Mouse (Mus musculus): ENCODE measurements around the gene Zfand6. TPM values are rescaled to one million over a fixed set of nuclear protein-coding genes. Genes with fewer than 3 reads are reported as not detected.

Zfand6 gene
- polyA plus RNA-seq (2012; rRNA removed): 119 and 181 TPM in 2 replicates

- DNase-seq (ENCODE audit: low spot score): peak; percentile 97
These were observed at the start of gene Zfand6 for GRCm38 (mm10) chr7:84689251-84690100. Gene Zfand6, minus strand, starts transcription at chr7:84689959.

GRCm38 (mm10) chr7:84736803-84737202 lies 47.0 kb upstream of the Zfand6 start:
- no peak for DNase-seq (ENCODE audit: low spot score)

- DNase-seq (ENCODE audit: low spot score): no peak
These were observed 43.3 kb upstream of the Zfand6 start for GRCm38 (mm10) chr7:84733038-84733437.

GRCm38 (mm10) chr7:84732052-84732451 lies 42.3 kb upstream of the Zfand6 start:
- no peak for DNase-seq (ENCODE audit: low spot score)

GRCm38 (mm10) chr7:84731076-84731475 lies 41.3 kb upstream of the Zfand6 start:
- DNase-seq (ENCODE audit: low spot score): no peak

- DNase-seq (ENCODE audit: low spot score): no peak
These were observed 33.2 kb upstream of the Zfand6 start for GRCm38 (mm10) chr7:84722804-84723459.

- no peak for DNase-seq (ENCODE audit: low spot score)
These were observed 20.7 kb upstream of the Zfand6 start for GRCm38 (mm10) chr7:84710287-84710958.

- DNase-seq (ENCODE audit: low spot score): no peak
These were observed 17.1 kb upstream of the Zfand6 start for GRCm38 (mm10) chr7:84706877-84707276.

GRCm38 (mm10) chr7:84690101-84690509 lies 346 bp upstream of the Zfand6 start:
- DNase-seq (ENCODE audit: low spot score): no peak

GRCm38 (mm10) chr7:84687653-84688580 lies 1.8 kb downstream of the Zfand6 start:
- DNase-seq (ENCODE audit: low spot score): no peak

GRCm38 (mm10) chr7:84686380-84686779 lies 3.4 kb downstream of the Zfand6 start:
- DNase-seq (ENCODE audit: low spot score): no peak

- DNase-seq (ENCODE audit: low spot score): no peak
These were observed 5.1 kb downstream of the Zfand6 start for GRCm38 (mm10) chr7:84684675-84685074.

- no peak for DNase-seq (ENCODE audit: low spot score)
These were observed 8.2 kb downstream of the Zfand6 start for GRCm38 (mm10) chr7:84681558-84681957.

GRCm38 (mm10) chr7:84680931-84681330 lies 8.8 kb downstream of the Zfand6 start:
- no peak for DNase-seq (ENCODE audit: low spot score)

GRCm38 (mm10) chr7:84680092-84680491 lies 9.7 kb downstream of the Zfand6 start:
- no peak for DNase-seq (ENCODE audit: low spot score)

- no peak for DNase-seq (ENCODE audit: low spot score)
These were observed 10.5 kb downstream of the Zfand6 start for GRCm38 (mm10) chr7:84679264-84679663.

- DNase-seq (ENCODE audit: low spot score): no peak
These were observed 16.7 kb downstream of the Zfand6 start for GRCm38 (mm10) chr7:84673103-84673502.

- DNase-seq (ENCODE audit: low spot score): no peak
These were observed 20.1 kb downstream of the Zfand6 start for GRCm38 (mm10) chr7:84669554-84670152.

- DNase-seq (ENCODE audit: low spot score): no peak
These were observed 21.8 kb downstream of the Zfand6 start for GRCm38 (mm10) chr7:84667946-84668345.

GRCm38 (mm10) chr7:84652740-84653139 lies 37.0 kb downstream of the Zfand6 start:
- DNase-seq (ENCODE audit: low spot score): no peak

- no peak for DNase-seq (ENCODE audit: low spot score)
These were observed 37.8 kb downstream of the Zfand6 start for GRCm38 (mm10) chr7:84651987-84652321.

Measured in urinary bladder, adult 2 months (tissue).